Mouse (Mus musculus) left cerebral cortex, postnatal 25 days (tissue): ENCODE results near the gene Slc22a15. TPM values are rescaled to one million over a fixed set of nuclear protein-coding genes. Genes with fewer than 3 reads are reported as not detected.
A peak's percentile ranks its signal among the peaks of the same experiment; 100 is the strongest.

Experiments
- DNase-seq, 2 experiments: peaks; one replicate each; pipeline ENCODE4 v3.0.0; 2022; ENCODE audit warnings: low spot score in 2 of 2, mixed read lengths in 1 of 2
- intact Hi-C: fragments of 180-260 bp; cut with DNase I; formaldehyde crosslinking; loops from one replicate; pipeline ENCODE4 v1.15.1; 2025
- total RNA-seq, 2 experiments: library from RNA; stranded (reverse); gene quantifications; 2 replicates each; pipeline ENCODE4 v1.2.3; 2021

Slc22a15 gene
- total RNA-seq, 2 experiments from 2014 or later: 7.3 to 9.2 TPM

DNA sequence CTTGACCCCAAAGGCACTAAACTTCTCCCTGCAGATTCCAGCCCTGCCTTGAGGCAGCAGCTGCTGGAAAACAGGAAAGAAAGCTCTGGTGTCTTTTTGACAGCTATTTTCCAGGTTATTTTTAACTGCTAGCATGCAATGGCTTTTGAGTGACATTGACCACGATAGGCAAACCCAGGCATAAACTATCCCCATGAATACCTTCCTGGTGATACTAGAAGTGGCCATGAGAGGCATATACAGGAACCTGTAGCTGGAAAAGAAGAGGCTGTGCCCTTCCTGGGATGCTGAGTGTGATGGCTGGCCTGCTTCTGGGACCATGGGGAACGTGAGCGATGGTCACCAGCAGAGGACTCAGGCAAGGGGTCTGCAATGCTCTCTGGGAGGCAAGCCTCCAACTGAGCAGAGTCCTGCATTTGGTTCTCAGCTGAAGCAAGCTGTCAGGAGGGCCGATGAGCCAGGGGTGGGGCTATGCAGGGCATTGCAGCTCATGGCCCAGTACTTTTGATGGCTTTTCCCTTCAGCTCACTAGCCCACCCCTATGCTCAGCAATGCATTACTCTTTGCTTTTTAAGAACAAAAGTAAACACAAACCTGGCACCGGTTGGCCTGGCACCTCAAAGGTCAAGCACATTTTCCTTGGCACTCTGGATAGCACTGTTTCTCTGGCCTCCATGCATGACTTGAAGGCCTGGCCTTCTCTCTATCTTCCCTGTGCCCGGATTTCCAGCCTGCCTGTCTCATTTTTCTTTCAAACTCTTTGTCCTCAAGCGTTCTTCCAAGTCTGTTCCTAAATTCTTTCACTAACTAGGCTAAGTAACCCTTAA is 47.6 kb downstream of the Slc22a15 start:
- intact Hi-C loops: no loop called here
- DNase-seq: no peak

DNA sequence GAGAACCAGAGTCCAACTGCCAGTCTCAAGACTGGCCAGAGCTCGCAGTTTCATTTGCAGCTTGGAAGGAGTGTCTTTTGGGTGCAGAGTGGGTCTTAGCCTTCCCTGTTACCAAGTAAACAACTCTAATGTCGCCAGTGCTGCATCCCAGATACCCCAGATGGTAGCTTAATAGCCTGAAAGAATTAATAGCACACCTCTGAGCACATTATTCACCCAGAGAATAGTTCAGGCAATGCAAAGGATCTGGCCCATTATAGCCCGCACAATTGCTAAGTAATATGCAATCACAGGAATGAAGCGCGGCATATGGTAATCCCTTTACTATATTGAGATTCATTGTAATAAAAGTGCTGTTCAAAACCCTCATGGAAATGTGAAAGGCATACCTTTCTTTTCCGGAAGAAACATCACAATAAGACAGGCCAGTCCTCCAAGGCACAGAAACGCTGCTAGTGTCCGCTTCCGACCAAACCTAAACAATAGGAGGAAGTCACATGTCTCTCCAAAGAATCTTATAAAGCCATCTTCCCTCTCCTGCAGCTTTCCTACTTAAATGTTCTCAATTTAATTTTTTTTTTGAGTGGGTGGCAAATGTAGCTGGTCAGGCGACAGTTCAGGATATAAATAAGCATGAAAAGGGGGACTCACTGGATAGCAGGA is 48.9 kb downstream of the Slc22a15 start:
- DNase-seq: no peak
- intact Hi-C loops: no loop called here

DNA sequence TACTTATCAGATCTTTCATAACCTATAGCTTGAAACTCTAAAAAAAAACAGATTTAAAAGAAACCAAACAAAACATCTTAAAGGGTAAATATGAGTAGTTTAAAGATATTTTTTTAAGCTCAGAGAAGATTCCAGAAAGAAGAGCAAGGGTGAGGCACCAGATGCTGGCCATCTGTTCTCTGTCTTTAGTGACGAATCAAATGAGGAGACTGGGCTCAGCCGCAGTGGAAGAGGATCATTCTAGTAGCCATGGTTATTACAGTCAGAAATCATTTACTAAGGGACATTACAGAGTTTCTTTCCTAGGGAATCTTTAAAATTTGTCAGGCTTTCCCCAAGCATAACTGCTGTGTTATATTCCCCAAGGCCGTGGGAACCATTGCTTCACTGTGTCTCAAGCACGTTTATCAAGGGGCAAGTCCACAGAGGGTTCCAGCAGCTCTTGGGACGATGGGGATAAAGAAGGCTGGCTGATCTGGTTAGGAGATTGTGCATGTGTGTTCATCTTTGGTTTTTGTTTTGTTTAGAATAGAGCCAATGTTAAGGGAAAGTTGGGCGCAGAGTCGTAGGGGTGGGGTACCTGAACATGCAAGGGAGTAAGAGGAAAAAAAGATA is 51.1 kb downstream of the Slc22a15 start:
- intact Hi-C loops: no loop called here
- DNase-seq: peak; percentile 25 to 48

DNA sequence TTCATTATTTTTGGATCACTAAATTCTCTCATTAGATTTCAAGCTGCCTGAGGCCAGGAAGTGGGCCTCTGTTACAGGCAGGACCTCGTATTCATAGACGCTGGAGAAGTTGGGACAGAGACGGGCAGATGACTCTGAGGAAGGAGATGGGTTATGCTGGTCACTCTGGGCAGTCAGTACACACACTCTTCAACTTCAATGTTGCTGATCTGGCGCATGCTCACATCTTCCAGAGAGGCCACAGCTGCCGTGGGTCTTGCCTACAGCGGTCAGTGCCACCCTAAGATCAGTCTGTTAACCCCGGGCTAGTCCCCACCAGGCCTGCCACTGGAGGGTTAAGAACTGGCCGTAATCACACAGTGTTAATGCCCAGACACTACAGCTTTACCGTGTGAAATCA is 52.3 kb downstream of the Slc22a15 start:
- intact Hi-C loops: no loop called here
- no peak for DNase-seq

DNA sequence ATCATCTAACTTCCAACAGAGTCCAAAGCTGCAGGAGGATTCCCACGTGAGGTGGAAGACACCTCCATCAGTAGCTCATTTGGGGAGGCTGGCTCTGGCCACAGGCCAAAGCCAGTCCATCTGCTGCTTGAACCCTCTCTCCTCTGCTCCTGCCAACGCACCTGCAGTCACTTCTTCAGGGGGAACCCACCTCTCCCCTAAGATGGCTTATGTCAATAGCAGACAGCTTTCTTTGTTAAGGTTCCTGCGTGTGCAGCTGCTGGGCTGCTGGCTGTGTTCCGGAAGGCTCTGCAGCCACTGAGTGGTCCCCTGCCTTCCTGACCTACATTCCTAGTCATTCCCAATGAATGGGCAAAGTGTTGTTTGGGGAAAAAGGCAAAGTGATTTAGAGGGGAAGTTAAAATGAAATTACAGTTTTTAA is 57.2 kb downstream of the Slc22a15 start:
- intact Hi-C loops: no loop called here
- DNase-seq: peak; percentile 35 to 80

DNA sequence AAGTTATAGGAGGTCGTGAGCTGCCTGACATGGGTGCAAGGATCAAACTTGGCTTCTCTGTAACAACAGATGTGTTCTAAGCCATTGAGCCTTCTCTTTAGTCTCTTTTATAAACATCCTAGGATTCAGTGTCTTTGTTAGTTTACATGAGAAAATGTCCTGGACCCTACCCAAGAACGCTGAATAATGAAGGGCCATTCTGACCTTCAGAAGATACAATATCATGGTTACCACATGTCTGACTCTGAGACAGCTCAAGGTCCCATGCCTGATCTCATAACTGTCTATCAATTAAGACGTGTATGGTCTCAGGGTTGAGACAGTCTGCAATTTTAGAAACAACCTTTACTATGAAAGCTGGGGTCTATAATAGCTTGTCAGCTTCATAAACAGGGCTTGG is 62.4 kb downstream of the Slc22a15 start:
- no peak for DNase-seq
- intact Hi-C loops: no loop called here

DNA sequence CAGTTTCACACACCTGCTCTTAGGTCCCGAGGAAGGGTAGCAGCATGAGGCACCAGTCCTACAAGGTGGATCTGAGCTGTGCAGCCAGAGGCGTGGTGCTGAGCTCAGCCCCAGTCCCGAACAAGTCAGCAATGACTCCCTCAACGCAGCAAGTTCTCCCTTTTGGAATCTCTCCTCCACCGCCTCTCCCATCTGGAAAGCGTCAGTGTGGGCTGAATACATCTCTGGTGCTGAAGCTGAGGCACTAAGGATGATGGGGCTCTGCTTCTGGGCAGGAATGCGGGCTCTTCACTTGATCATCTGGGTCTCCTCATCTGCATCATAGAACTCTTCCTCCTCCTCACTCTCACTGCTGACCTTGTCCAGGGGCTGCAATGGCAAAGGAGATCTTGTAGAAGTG is 64.1 kb downstream of the Slc22a15 start:
- intact Hi-C loops: no loop called here
- DNase-seq: peak; percentile 20 to 89

DNA sequence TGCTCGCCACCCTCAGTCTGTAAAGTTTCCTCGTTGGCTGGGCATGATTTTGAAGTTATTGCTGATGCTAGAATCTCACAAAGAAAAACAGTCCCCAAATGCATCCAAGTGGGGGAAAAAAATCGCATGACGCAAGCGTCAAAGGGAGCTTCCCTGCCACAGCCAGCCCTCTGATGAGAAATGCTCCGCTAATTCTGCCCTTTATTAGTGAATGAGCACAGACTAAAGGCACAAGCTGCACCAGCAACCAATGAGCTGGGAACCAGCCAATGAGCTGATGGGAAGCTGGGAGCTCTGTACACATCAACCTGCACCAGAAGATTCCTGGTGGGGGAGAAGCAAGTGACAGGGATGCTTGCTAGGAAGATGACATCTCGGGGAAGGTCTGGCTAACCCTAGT is 64.5 kb downstream of the Slc22a15 start:
- no peak for DNase-seq
- intact Hi-C loops: no loop called here

DNA sequence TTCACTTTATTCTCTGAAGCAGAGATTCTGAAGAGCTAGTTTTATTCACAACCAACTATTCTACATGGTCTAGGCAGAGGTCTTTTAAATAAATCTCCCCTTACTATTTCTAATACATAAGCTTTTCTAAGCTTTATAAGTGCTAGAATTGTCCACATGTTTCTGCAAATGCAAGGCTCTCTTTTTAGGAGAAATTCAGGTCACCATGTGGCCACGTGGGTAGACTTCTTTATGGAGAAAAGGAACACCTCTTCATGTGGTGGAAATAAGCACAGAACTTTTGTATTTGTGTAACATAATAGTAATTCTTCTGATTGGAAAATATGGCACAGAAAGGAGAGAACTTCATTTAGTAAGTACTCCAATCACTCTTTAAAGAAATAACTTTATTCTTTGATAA is 70.2 kb downstream of the Slc22a15 start:
- intact Hi-C loops: no loop called here
- DNase-seq: peak in 1 of 2 experiments; percentile 70

DNA sequence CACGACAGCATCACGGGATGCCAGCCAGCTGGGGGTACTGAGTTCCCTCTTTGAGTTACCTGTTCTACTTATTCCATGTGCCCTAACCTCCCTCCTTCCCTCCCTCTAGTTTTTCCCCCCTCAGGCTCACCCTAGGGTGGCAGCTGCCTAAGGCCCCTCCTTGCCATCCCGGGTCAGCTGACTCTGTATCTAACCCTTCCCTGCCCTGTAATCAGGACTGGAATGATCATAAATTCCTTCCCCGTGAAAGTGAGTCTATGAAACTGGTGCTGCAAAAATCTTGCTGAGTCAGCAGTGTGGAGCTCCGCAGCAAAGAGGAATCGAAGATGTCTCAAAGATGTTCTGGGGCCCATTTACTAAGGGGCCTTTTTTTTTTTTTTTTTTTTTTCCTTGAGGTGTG is 72.9 kb downstream of the Slc22a15 start:
- DNase-seq: no peak
- intact Hi-C loops: no loop called here

DNA sequence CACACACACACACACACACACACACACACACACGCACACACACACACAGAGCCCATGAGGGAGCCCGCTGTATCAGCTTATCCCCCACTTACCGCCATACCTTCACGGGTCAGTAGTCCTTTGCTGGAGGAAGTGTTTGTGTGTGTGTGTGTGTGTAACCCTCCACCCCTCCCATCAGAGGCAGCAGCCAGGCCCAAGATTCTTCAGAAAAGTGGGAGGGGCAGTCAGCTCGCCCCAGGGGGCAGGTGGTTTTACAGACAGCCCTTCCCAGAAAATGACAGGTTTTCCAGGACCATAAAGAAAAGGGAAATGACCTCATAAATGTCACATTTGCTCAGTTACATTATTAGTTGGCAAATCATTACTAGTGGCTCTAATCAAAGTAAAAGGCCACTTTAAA is 75.4 kb downstream of the Slc22a15 start, which contains the start of gene Mab21l3:
Mab21l3 (minus strand) TSS at position 144 of the 400 bp plus-strand sequence.
- intact Hi-C loops: no loop called here
- no peak for DNase-seq

DNA sequence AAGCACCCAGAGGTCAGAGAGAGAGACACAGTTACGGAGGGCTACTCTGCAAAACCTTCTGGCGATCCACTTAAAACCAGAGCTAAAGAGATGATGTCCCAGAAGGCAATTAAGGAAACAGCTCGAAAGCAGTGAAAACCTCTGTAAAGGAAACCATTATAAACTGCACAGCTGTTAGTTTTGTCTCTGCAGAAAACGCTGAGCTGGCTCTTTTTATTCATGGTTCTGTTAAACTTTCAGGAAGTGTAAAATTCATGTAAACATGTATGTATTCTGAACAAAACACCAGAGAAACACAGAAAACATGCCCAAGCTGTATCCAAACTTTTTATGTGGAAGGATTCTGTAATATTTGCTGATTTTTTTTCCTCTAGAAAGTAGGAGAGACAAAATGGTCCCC is 78.2 kb downstream of the Slc22a15 start:
- DNase-seq: no peak
- intact Hi-C loops: no loop called here

DNA sequence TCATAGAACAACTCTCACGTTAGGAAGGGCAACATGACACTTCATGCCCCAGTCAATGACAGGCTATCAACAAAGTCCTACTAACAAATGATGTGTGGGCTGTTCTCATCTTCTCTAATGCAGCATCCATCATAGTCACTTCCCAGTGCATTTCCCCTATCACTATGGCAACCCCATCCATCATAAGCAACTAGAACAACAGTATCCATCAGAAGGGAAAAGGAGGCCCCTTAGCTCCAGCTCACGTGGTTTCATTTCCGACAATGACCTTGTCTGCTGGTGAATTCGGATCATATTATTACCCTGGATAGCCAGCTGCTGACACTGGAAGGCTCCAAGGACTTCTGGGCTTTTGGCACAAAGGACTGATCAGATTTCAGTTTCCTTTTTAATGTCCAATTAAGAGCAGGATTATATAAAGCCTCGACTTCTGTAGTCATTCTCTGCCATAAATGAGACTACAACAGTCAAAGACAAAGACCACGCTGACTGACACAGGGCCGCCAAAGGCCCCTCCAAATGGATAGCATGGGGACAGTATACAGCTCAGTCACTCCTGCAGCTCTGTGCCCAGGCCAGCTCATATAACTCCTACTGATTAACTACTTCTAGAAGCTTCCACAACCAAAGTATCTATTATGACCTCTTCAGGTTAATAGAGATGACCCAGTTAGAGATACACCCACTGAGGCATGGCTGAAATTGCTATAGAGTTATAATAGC is 81.7 kb downstream of the Slc22a15 start:
- intact Hi-C loops: no loop called here
- DNase-seq: no peak

DNA sequence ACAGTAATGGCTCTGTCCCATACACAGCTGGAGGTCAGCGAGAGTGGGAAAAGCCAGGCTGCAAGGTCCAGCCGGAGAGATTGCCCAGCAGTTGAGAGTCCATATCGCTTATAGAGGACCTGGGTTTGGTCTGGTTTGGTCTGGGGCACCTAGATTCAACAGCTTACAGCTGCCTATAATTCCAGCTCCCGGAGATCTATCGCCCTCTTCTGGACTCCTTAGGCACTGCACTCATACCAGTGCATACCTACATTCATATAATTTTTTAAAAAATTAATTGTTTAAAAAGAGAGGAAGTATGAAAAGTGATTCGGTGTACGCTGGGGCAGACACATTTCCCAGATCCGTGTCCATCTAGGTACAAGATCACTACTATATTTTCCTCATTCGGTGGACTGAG is 84.9 kb downstream of the Slc22a15 start:
- no peak for DNase-seq
- intact Hi-C loops: loop anchor here (5.0 kb wide), 1 partner anchor 403 kb away; no protein-coding TSS in a partner anchor

DNA sequence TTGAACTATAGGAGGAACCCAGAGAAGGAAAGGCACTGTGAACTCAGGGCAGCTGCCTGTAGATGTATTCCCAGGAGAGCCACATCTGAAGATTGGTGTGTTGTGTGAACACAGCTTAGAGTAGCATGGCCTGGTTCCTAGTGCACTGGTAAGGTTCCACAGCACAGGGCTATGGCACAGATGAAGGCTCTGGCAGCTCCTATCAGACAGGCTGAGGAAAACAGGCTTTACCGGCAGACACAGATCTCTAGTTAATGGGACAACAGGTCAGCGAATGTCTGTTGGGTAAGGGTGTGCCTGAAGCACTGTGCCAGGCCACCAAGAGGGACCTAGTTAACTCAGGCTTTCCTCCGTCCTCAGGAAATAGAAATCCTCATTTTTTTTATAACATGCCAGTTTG is 87.3 kb downstream of the Slc22a15 start:
- intact Hi-C loops: loop anchor here (5.0 kb wide), 1 partner anchor 405 kb away; no protein-coding TSS in a partner anchor

DNA sequence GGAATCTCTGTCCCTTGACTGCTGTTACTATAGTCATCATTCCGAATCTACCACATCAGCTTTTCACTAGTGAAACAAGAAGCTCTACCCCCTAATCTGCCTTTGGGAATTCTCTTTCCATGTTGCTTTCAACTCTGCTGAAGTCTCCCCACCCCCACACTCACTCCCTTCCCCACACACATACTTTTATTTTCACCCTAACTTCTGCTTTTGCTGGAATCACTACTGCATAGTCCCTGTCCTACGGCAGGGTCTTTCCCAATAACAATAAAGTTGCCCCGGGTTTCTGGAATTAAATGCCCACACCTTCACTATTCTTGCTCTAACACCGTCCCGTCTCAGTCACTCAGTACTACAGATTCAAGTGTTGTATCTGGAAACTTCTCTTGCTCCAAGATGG is 87.7 kb downstream of the Slc22a15 start:
- DNase-seq: no peak
- intact Hi-C loops: loop anchor here (5.0 kb wide), 1 partner anchor 406 kb away; no protein-coding TSS in a partner anchor

More for the DNA sequence above, 87.3 kb downstream of the Slc22a15 start:
- DNase-seq: no peak

DNA sequence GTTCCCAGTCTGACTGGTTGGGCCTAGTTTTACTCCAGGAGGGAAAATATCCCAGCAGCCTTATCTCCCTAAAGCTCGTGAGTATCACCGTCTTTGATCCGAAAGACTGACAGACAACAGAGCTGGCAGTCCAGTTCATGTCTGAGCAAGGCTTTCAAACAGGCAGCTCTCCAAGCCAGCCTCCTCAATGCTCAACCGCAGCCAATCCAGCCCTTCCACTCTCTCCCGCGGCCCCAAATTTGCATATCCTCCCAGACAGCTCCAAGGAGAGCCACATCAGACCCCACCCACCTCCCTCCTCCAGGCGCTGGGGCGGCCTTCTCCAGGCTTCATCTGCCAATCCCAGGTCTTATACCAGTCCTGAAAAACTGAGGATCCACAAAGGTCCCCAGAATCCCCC is 88.2 kb downstream of the Slc22a15 start:
- DNase-seq: peak; percentile 57 to 93
- intact Hi-C loops: loop anchor here (5.0 kb wide), 1 partner anchor 406 kb away; no protein-coding TSS in a partner anchor

DNA sequence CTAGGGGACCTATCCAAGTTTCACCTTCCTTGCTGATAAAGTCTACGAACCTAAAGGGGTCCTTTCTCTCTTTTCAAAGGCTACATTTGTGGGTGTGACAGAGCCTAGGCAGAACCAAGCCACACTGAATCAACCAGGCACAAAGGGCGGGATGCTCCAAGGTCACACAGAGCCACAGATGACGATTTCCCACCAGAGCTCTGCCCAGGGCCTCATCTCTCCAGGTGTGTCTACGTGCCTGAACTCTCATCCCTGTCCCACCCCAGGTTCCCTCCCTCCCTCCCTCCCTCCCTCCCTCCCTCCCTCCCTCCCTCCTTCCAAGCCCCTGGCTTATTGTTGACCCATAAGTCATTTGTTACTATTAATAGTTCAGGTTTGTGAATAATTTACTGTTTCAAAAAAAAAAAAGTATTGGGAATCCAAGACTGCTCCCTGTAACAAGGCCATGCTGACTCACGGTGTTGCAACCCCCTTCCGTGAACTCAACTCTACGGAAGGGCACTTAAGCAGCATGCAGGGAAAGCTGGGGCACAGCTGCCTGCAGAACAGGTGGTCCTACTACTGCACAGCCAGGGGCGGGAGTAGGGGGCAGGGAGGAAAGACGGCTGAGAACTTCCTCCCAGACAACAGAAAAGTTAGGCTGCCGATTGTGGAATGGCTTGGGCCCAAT is 92.9 kb downstream of the Slc22a15 start:
- DNase-seq: no peak
- intact Hi-C loops: no loop called here

DNA sequence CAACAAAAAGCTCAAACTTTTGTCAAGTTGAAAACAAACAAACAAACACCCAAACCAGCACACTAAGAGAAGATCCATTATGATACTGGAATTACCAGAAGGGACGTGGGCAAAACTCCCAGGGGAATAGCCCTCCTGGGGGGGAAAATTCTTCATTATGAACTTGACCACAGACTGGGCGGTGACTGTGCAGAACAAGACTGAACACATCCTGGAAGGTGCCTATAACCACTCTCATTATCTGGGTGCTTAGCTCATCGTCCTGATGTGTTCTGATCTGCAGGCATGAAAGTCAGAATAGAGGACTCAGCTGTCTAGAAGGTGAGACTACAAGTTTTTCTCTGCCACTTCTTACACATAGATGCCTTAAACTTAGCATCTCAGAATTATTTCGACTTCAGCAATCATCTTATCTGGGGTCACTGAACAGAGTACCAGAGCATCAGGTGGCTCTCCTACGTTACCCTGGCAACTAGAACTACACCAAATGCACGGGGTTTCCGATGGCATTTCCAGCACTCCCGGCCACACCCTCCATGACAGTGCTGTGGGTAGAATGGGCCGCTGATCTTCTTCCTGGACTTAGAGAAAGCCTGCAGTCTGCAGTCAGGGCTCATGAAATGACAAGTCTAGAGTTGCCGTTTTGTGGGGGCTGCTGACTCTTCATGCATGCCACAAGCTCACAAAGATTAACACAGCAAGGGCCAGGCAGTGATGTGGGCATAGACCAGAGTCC is 94.2 kb downstream of the Slc22a15 start:
- intact Hi-C loops: no loop called here
- no peak for DNase-seq
